ENCODE assay signal across 8 mouse cellular contexts in the genomic region with DNA sequence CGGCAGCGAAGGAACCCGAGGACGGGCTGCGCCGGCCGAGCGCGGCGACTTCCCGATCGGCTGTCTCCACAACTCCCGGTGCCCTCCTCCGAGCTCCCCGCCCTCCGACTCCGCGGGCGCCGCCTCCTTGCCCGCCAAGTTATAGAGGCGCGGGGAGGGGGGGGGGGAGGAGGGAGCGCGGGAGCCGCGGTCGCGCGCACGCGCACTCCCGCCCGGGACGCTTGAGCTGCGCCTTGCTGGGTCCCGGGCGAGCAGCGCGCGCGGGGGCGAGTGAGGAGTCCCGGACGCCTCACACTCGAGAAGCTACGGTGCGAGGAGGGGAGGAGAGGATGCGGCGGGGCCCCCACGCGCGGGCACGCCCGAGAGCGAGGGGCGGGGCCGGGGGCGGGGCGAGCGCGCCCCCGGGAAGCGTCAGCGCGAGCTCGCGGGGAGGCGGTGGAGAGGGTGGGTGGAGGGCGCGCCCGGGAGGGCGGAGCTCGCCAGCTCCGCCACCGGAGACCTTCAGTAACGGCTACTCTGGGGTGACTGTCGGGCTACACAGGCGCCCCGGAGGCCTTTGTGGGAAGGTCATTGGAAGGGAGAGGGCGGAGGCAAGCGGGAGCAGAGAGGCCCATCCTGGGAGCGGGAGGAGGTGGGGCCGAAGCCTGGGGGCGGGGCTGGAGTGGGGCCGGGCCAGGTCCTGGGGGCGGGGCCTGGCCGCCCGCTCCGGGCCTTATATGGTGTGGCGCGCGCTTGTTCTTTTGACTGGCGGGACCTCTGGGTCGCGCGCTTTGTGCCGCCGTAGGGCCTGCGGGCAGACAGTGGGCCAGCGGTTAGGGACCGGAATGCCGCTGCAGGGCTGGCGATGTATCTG. TPM values are rescaled to one million over a fixed set of nuclear protein-coding genes. Genes with fewer than 3 reads are reported as not detected.
DNase-seq lines count a peak whose midpoint lies in the region; ATAC-seq lines count a peak whose summit lies in the region.

TSS of gene 1190002N15Rik (minus strand) at position 112 of the 853 bp plus-strand sequence.

- peak within 1 kb of the TSS; percentile 79 for H3K4me3 ChIP-seq in hindbrain, embryonic 16.5 days (ENCODE audit: low read length)

- peak; percentile 95 for DNase-seq in ZHBTc4 (ENCODE audit: low read depth, low spot score)
- DNase-seq in cerebellum, postnatal 4 days (ENCODE audit: low spot score in 2 of 2), result peak; percentile 82 to 94
- peak; percentile 93 for DNase-seq in gastrocnemius, adult 18-20 months (ENCODE audit: low spot score)
- DNase-seq in left cerebral cortex, adult 18-20 months (ENCODE audit: low spot score in 2 of 2), result peak; percentile 87 to 92
- peak; percentile 95 to 97 for DNase-seq in lung, postnatal 4 days
- DNase-seq in retina, postnatal 1 day, result peak; percentile 98
- peak; percentile 97 for DNase-seq in thymus, postnatal 4 days

- peak within 1 kb of the TSS; percentile 83 for H3K9ac ChIP-seq in hindbrain, embryonic 16.5 days (ENCODE audit: low read depth, low read length)

- no peaks in the 10 kb centered on the region for H3K27me3 ChIP-seq in hindbrain, embryonic 16.5 days (replicated peaks; ENCODE audit: control insufficient read depth, insufficient read depth, low read length)

- under 1% methylated on average over 40 of the region's 104 CpGs for WGBS in hindbrain, embryonic 16.5 days

- ATAC-seq in hindbrain, embryonic 16.5 days, result peak; percentile 95

- H3K9me3 ChIP-seq in hindbrain, embryonic 16.5 days (ENCODE audit: control insufficient read depth, low read length), result no peaks in the 10 kb centered on the region

- H3K4me2 ChIP-seq in hindbrain, embryonic 16.5 days (ENCODE audit: low read length), result peak within 1 kb of the TSS; percentile 78

- H3K4me1 ChIP-seq in hindbrain, embryonic 16.5 days (ENCODE audit: control insufficient read depth, insufficient read depth, low read depth, low read length), result peaks cover 3% of the 10 kb centered on the region

- H3K27ac ChIP-seq in hindbrain, embryonic 16.5 days (ENCODE audit: low read depth, low read length), result peak within 1 kb of the TSS; percentile 99

- no peaks in the 10 kb centered on the region for H3K36me3 ChIP-seq in hindbrain, embryonic 16.5 days (ENCODE audit: control insufficient read depth, insufficient read depth, low read length)

RNA-seq across cellular contexts. Expression of gene 1190002N15Rik, which starts in this region (rescaled TPM):
- total RNA-seq in gastrocnemius, adult 18-20 months (2021), result 1 to 10 TPM; 1.9 to 4.7 TPM
- 4.3 and 4.6 TPM in 2 replicates for polyA plus RNA-seq in hindbrain, embryonic 16.5 days (2015; fragmentation: Nextera tagmentation; extraction: Ambion mirVana)
- total RNA-seq in left cerebral cortex, adult 18-20 months (2021), result 10 to 100 TPM; 29.8 to 33.1 TPM

Comparison
In these comparisons a context has a peak if more than half of its experiments do, and no peak if none do; other contexts are left out.
1. Peak in every context shown above with its lines: DNase-seq, ATAC-seq, H3K4me3 ChIP-seq and H3K27ac ChIP-seq.
2. RNA of gene 1190002N15Rik (total RNA-seq): 29.8 to 33.1 TPM in left cerebral cortex, adult 18-20 months; 1.9 to 4.7 TPM in gastrocnemius, adult 18-20 months; every median in the first group is over 4 times any median in the second.